Mouse (Mus musculus): Measurements from ENCODE around the gene Rbfox3. TPM values are rescaled to one million over a fixed set of nuclear protein-coding genes. Genes with fewer than 3 reads are reported as not detected.

Rbfox3 gene
- polyA plus RNA-seq, 1 experiment from 2014 or later = 0.09 TPM

- H3K9ac ChIP-seq (ENCODE audit: low read length) = no peak overlapping the region
- H3K4me1 ChIP-seq (ENCODE audit: control insufficient read depth in 2 of 2, insufficient read depth in 2 of 2, low read length in 2 of 2) = no peaks in the 10 kb centered on the region
- no peak overlapping the region for H3K4me2 ChIP-seq (ENCODE audit: low read length)
- no peak for ATAC-seq (ENCODE audit: insufficient number of reproducible peaks, insufficient read depth, low FRiP score, low read depth)
- 95% methylated on average over 1 of the region's 1 CpGs for WGBS
- no peaks in the 10 kb centered on the region for H3K27me3 ChIP-seq (ENCODE audit: control insufficient read depth, insufficient read depth, low read length)
- no peak overlapping the region for H3K27ac ChIP-seq (replicated peaks in 1 of 2; ENCODE audit: control insufficient read depth in 1 of 2, insufficient read depth in 1 of 2, low read depth in 2 of 2, low read length in 2 of 2)
- H3K36me3 ChIP-seq (ENCODE audit: control insufficient read depth, insufficient read depth, low read length) = no peaks in the 10 kb centered on the region
- no peak overlapping the region for H3K4me3 ChIP-seq (ENCODE audit: control insufficient read depth in 1 of 2, insufficient read depth in 1 of 2, low read depth in 1 of 2, low read length in 2 of 2)
- H3K9me3 ChIP-seq (ENCODE audit: control insufficient read depth, low read length) = no peaks in the 10 kb centered on the region
Observed at GRCm38 (mm10) chr11:118583989-118584388, 327.4 kb downstream of the Rbfox3 start.

GRCm38 (mm10) chr11:118583573-118583972 lies 327.8 kb downstream of the Rbfox3 start:
- no peak for ATAC-seq (ENCODE audit: insufficient number of reproducible peaks, insufficient read depth, low FRiP score, low read depth)
- no peaks in the 10 kb centered on the region for H3K9me3 ChIP-seq (ENCODE audit: control insufficient read depth, low read length)
- no peaks in the 10 kb centered on the region for H3K36me3 ChIP-seq (ENCODE audit: control insufficient read depth, insufficient read depth, low read length)
- H3K4me3 ChIP-seq (ENCODE audit: control insufficient read depth in 1 of 2, insufficient read depth in 1 of 2, low read depth in 1 of 2, low read length in 2 of 2) = no peak overlapping the region
- H3K4me2 ChIP-seq (ENCODE audit: low read length) = no peak overlapping the region
- H3K27me3 ChIP-seq (ENCODE audit: control insufficient read depth, insufficient read depth, low read length) = no peaks in the 10 kb centered on the region
- whole genome bisulfite sequencing = 80% methylated on average over 8 of the region's 8 CpGs
- no peak overlapping the region for H3K9ac ChIP-seq (ENCODE audit: low read length)
- H3K4me1 ChIP-seq (ENCODE audit: control insufficient read depth in 2 of 2, insufficient read depth in 2 of 2, low read length in 2 of 2) = no peaks in the 10 kb centered on the region
- H3K27ac ChIP-seq (replicated peaks in 1 of 2; ENCODE audit: control insufficient read depth in 1 of 2, insufficient read depth in 1 of 2, low read depth in 2 of 2, low read length in 2 of 2) = no peak overlapping the region

GRCm38 (mm10) chr11:118581019-118581418 lies 330.4 kb downstream of the Rbfox3 start:
- no peaks in the 10 kb centered on the region for H3K36me3 ChIP-seq (ENCODE audit: control insufficient read depth, insufficient read depth, low read length)
- no peak overlapping the region for H3K4me2 ChIP-seq (ENCODE audit: low read length)
- H3K9me3 ChIP-seq (ENCODE audit: control insufficient read depth, low read length) = no peaks in the 10 kb centered on the region
- H3K4me1 ChIP-seq (ENCODE audit: control insufficient read depth in 2 of 2, insufficient read depth in 2 of 2, low read length in 2 of 2) = no peaks in the 10 kb centered on the region
- WGBS = 29% methylated on average over 4 of the region's 4 CpGs
- ATAC-seq (ENCODE audit: insufficient number of reproducible peaks, insufficient read depth, low FRiP score, low read depth) = no peak
- no peak overlapping the region for H3K4me3 ChIP-seq (ENCODE audit: control insufficient read depth in 1 of 2, insufficient read depth in 1 of 2, low read depth in 1 of 2, low read length in 2 of 2)
- H3K9ac ChIP-seq (ENCODE audit: low read length) = no peak overlapping the region
- H3K27me3 ChIP-seq (ENCODE audit: control insufficient read depth, insufficient read depth, low read length) = peaks cover 7% of the 10 kb centered on the region; the same call in 1 of the 2 replicates
- no peak overlapping the region for H3K27ac ChIP-seq (replicated peaks in 1 of 2; ENCODE audit: control insufficient read depth in 1 of 2, insufficient read depth in 1 of 2, low read depth in 2 of 2, low read length in 2 of 2)

DNA sequence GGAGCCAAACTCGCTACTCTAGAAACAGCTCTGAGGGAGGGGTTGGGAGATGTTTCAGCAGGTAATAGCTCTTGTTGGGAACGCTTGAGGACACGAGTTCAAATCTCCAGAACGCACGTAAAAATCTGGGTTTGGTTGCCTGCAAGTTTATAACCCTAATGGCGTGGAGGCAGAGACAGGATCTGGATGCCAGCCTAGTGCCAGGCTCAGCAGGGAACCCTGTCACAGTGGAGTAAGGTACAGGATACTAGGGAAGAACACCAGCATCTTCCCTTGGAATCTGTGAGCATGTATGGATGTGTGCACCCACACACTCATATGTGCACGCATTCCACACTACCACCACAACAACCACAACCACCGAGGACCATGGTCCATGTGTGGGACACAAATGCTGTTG lies 331.8 kb downstream of the Rbfox3 start:
- H3K4me3 ChIP-seq (ENCODE audit: control insufficient read depth in 1 of 2, insufficient read depth in 1 of 2, low read depth in 1 of 2, low read length in 2 of 2) = no peak overlapping the region
- no peaks in the 10 kb centered on the region for H3K36me3 ChIP-seq (ENCODE audit: control insufficient read depth, insufficient read depth, low read length)
- no peaks in the 10 kb centered on the region for H3K9me3 ChIP-seq (ENCODE audit: control insufficient read depth, low read length)
- no peak overlapping the region for H3K9ac ChIP-seq (ENCODE audit: low read length)
- H3K27me3 ChIP-seq (ENCODE audit: control insufficient read depth, insufficient read depth, low read length) = peaks cover 13% of the 10 kb centered on the region
- ATAC-seq (ENCODE audit: insufficient number of reproducible peaks, insufficient read depth, low FRiP score, low read depth) = no peak
- H3K27ac ChIP-seq (replicated peaks in 1 of 2; ENCODE audit: control insufficient read depth in 1 of 2, insufficient read depth in 1 of 2, low read depth in 2 of 2, low read length in 2 of 2) = no peak overlapping the region
- H3K4me1 ChIP-seq (ENCODE audit: control insufficient read depth in 2 of 2, insufficient read depth in 2 of 2, low read length in 2 of 2) = no peaks in the 10 kb centered on the region
- H3K4me2 ChIP-seq (ENCODE audit: low read length) = no peak overlapping the region
- WGBS = 66% methylated on average over 8 of the region's 8 CpGs

DNA sequence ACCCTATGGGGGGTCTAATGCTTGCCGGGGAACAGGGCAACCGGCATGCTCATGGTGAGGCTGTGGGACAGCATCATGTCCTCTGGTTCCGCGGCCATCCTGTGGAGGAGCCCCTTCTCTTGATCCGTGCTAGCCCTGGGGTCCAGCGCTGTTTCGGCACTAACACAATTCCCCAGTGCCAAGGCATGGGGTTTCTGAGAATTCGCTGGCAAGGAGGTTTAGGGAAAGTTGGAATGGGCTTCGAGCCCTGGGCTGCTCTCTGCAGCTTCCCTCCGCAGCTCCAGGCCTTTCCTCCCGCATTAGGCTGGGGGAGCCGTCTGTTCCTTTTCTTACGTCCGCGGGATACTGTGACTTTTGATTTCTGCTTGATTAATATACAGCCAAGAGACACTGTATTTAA lies 334.1 kb downstream of the Rbfox3 start:
- Histone ChIP-seq H3K4me2 (ENCODE audit: low read length) (no peak overlapping the region), H3K27ac (replicated peaks in 1 of 2; ENCODE audit: control insufficient read depth in 1 of 2, insufficient read depth in 1 of 2, low read depth in 2 of 2, low read length in 2 of 2) (no peak overlapping the region), H3K9me3 (ENCODE audit: control insufficient read depth, low read length) (no peaks in the 10 kb centered on the region), H3K36me3 (ENCODE audit: control insufficient read depth, insufficient read depth, low read length) (no peaks in the 10 kb centered on the region), H3K4me1 (ENCODE audit: control insufficient read depth in 2 of 2, insufficient read depth in 2 of 2, low read length in 2 of 2) (no peaks in the 10 kb centered on the region), H3K4me3 (ENCODE audit: control insufficient read depth in 1 of 2, insufficient read depth in 1 of 2, low read depth in 1 of 2, low read length in 2 of 2) (no peak overlapping the region), H3K27me3 (ENCODE audit: control insufficient read depth, insufficient read depth, low read length) (peaks cover 31% of the 10 kb centered on the region), H3K9ac (ENCODE audit: low read length) (no peak overlapping the region)
- ATAC-seq (ENCODE audit: insufficient number of reproducible peaks, insufficient read depth, low FRiP score, low read depth) = no peak
- 57% methylated on average over 15 of the region's 15 CpGs for WGBS

- no peaks in the 10 kb centered on the region for H3K4me1 ChIP-seq (ENCODE audit: control insufficient read depth in 2 of 2, insufficient read depth in 2 of 2, low read length in 2 of 2)
- no peaks in the 10 kb centered on the region for H3K36me3 ChIP-seq (ENCODE audit: control insufficient read depth, insufficient read depth, low read length)
- no peak overlapping the region for H3K27ac ChIP-seq (replicated peaks in 1 of 2; ENCODE audit: control insufficient read depth in 1 of 2, insufficient read depth in 1 of 2, low read depth in 2 of 2, low read length in 2 of 2)
- ATAC-seq (ENCODE audit: insufficient number of reproducible peaks, insufficient read depth, low FRiP score, low read depth) = no peak
- H3K9ac ChIP-seq (ENCODE audit: low read length) = no peak overlapping the region
- WGBS = 63% methylated on average over 8 of the region's 8 CpGs
- no peaks in the 10 kb centered on the region for H3K9me3 ChIP-seq (ENCODE audit: control insufficient read depth, low read length)
- no peak overlapping the region for H3K4me3 ChIP-seq (ENCODE audit: control insufficient read depth in 1 of 2, insufficient read depth in 1 of 2, low read depth in 1 of 2, low read length in 2 of 2)
- H3K4me2 ChIP-seq (ENCODE audit: low read length) = no peak overlapping the region
- peaks cover 38% of the 10 kb centered on the region for H3K27me3 ChIP-seq (ENCODE audit: control insufficient read depth, insufficient read depth, low read length)
Observed at GRCm38 (mm10) chr11:118576611-118577010, 334.8 kb downstream of the Rbfox3 start.

GRCm38 (mm10) chr11:118574418-118574817 lies 337.0 kb downstream of the Rbfox3 start:
- H3K27me3 ChIP-seq (ENCODE audit: control insufficient read depth, insufficient read depth, low read length) = peaks cover 60% of the 10 kb centered on the region
- no peak overlapping the region for H3K27ac ChIP-seq (replicated peaks in 1 of 2; ENCODE audit: control insufficient read depth in 1 of 2, insufficient read depth in 1 of 2, low read depth in 2 of 2, low read length in 2 of 2)
- no peak overlapping the region for H3K9ac ChIP-seq (ENCODE audit: low read length)
- H3K9me3 ChIP-seq (ENCODE audit: control insufficient read depth, low read length) = no peaks in the 10 kb centered on the region
- 61% methylated on average over 5 of the region's 5 CpGs for WGBS
- H3K36me3 ChIP-seq (ENCODE audit: control insufficient read depth, insufficient read depth, low read length) = no peaks in the 10 kb centered on the region
- ATAC-seq (ENCODE audit: insufficient number of reproducible peaks, insufficient read depth, low FRiP score, low read depth) = no peak
- no peak overlapping the region for H3K4me2 ChIP-seq (ENCODE audit: low read length)
- H3K4me1 ChIP-seq (ENCODE audit: control insufficient read depth in 2 of 2, insufficient read depth in 2 of 2, low read length in 2 of 2) = no peaks in the 10 kb centered on the region
- H3K4me3 ChIP-seq (ENCODE audit: control insufficient read depth in 1 of 2, insufficient read depth in 1 of 2, low read depth in 1 of 2, low read length in 2 of 2) = no peak overlapping the region

GRCm38 (mm10) chr11:118573569-118573968 lies 337.8 kb downstream of the Rbfox3 start:
- WGBS = 0% methylated on average over 3 of the region's 3 CpGs
- no peaks in the 10 kb centered on the region for H3K9me3 ChIP-seq (ENCODE audit: control insufficient read depth, low read length)
- H3K27me3 ChIP-seq (ENCODE audit: control insufficient read depth, insufficient read depth, low read length) = peaks cover 68% of the 10 kb centered on the region
- H3K4me2 ChIP-seq (ENCODE audit: low read length) = no peak overlapping the region
- no peaks in the 10 kb centered on the region for H3K4me1 ChIP-seq (ENCODE audit: control insufficient read depth in 2 of 2, insufficient read depth in 2 of 2, low read length in 2 of 2)
- no peak overlapping the region for H3K4me3 ChIP-seq (ENCODE audit: control insufficient read depth in 1 of 2, insufficient read depth in 1 of 2, low read depth in 1 of 2, low read length in 2 of 2)
- no peak overlapping the region for H3K27ac ChIP-seq (replicated peaks in 1 of 2; ENCODE audit: control insufficient read depth in 1 of 2, insufficient read depth in 1 of 2, low read depth in 2 of 2, low read length in 2 of 2)
- H3K36me3 ChIP-seq (ENCODE audit: control insufficient read depth, insufficient read depth, low read length) = no peaks in the 10 kb centered on the region
- no peak for ATAC-seq (ENCODE audit: insufficient number of reproducible peaks, insufficient read depth, low FRiP score, low read depth)
- H3K9ac ChIP-seq (ENCODE audit: low read length) = no peak overlapping the region

Measured in heart, embryonic 14.5 days (tissue).